Mouse (Mus musculus): Measurements from ENCODE around the gene Tmod2.
A peak's percentile ranks its signal among the peaks of the same experiment; 100 is the strongest.
"Not testable (repeated sequence)": the region's sequence is repeated elsewhere in the genome, so short reads cannot be mapped to it uniquely, and the experiment has no call there.

The Tmod2 gene

DNA sequence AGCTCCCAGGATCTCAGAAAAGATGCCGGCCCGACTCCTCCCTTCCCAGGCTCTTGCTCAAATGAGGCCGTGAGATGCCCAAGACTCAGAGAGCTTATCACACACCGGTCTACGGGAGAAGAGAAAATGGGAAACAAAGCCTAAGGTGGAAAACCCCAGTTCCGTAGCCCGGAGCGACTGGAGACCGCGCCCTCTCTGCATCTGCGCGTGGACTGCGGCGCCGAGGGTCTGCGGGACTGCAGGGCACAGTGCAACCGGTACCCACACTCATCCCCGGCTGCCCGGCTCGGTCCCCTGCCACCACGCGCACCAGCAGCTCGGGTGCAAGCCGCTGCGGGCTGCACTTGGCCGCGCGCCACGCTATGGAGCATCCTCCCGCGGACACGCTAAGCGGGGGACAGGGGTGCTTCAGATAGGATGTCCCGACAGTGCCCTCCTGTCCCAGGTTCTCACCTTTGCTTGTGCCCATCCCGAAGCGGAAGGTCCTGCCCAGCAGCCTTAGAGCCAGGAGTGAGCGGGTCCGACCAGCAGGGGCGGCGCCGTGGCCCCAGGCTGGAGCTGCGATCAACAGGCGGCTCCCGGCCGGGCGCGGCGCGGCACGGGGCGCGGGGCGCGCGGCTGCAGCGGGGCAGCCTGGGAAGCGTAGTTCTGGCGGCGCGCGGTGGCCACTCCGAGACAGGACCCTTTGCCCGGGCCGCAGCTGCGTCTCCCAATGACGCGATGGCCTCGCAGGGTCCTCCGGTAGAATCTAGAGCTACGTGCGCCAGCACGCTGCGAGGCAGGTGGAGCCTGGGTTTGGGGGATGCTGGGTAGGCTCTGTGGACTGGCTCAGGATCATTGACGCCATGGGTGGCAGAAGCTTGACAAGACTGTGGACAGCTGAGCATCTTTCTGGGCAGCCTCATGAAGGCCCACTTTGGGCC is at the start of gene Tmod2:
TSS of gene Tmod2 (minus strand) at position 755 of the 923 bp plus-strand sequence.
- DNase-seq (ENCODE audit: low spot score): peak; percentile 62

GRCm38 (mm10) chr9:75660917-75661316 is 49.8 kb upstream of the Tmod2 start:
- DNase-seq (ENCODE audit: low spot score): no peak

DNA sequence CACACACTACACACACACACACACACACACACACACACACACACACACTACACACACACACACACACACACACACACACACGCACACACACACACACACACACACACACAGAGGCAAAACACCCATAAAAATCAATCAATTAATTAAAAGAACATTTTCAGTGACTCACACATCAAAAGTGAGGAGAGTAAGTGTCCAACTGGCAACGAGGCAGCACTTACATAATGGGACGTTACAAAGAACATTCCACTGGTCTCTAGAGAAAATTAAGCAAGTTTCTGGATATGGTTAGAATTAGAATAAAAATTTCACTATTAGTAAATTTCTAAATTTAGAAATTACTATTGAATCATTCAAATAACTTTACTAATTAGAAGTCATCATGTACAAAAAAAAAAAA is 45.3 kb upstream of the Tmod2 start:
- not testable (repeated sequence) for DNase-seq (ENCODE audit: low spot score)

DNA sequence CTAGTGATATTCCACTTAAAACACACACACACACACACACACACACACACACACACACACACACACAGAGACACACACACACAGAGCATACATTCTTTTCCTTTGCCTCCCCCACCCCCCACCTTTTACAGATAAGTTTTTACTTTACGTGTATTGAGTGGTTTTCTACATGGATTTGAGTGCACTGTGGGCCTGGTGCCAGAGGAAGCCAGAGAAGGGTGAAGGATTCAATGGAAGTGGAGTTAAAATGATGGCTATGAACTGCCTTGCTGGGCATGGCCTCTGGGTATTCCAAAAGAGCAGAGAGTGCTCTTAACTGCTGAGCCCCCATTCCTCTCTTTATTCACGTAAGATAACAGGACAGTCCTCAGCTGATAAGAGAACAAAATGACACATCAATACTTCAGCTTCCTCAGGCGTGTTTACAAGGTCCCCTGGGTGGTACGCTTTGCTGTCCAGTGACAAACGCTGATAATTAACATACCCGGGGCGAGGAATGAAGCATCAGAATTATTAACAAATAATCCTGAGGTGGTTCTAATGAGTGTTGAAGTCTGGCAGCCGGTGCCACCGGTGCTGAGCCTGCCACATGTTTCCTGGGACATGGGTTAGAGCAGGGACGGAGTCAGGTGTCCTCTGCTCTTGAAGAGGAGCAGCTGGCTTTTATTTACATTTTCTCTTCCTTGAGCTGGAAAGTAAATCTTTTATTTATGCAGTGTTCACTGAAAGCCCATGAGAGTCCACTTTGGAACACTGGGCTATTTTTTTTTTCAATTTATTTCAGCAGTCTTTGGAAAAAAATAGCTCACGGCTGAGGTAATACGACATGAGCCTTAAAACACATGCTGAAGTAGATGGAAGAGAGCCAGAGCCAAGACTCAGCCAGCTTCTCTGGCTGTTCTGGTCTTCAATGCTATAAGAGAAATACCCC is 43.1 kb upstream of the Tmod2 start:
- DNase-seq (ENCODE audit: low spot score): no peak

- DNase-seq (ENCODE audit: low spot score): no peak
Observed at GRCm38 (mm10) chr9:75645405-75645804, 34.3 kb upstream of the Tmod2 start.

DNA sequence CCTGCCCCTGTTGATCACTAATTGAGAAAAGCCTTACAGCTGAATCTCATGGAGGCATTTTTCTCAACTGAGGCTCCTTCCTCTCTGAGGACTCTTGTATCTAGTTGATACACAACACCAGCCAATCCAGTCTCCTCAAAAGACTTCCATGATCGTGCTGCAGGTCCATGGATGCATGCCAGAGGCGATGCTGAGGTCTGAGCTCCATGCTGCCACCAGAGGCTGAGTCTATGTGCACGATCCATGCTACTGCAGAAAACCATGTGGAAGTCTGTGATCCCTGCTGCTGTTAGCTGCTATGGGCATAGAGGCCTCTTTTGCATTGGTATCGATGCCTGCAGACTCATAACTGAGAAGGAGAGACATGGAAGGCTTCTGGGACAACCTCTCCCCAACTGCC is 23.1 kb upstream of the Tmod2 start:
- DNase-seq (ENCODE audit: low spot score): no peak

GRCm38 (mm10) chr9:75633603-75634002 is 22.5 kb upstream of the Tmod2 start:
- DNase-seq (ENCODE audit: low spot score): no peak

DNA sequence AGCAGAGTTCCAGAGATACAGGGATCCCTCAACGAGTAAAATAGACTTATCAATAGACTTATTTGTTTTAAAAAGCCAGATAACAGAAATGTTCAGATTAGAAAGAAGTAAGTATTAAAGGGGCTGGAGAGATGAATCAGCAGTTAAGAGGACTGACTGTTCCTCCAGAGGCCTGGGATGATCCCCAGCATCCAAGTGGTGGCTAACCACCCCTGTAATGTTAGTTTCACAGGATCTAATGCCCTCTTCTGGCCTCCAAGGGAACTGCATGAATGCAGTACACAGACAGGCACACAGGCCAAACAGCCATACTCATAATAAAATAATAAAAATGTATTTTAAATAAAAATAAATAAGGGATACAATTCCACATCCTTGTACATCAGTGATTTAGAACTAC is 21.8 kb upstream of the Tmod2 start:
- no peak for DNase-seq (ENCODE audit: low spot score)

DNA sequence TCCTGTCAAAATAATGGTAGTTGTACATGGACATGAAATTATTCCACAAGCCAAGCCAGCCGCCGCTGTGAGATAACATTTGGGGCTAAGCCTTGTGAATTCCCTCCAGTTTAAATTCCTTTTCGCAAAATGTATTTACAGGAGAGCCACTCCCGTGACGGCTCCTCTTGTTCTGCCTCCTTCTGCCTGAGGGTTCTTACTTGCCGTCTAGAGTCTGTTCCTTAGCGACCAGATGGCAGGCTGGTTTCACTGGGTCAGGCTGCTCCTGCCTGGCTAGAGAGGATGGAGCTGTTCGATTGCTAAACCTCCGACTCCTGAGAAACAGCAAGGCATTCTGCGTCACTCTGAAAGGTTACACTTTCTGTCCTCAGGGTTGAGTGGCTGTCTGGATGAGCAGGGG is 21.0 kb upstream of the Tmod2 start:
- no peak for DNase-seq (ENCODE audit: low spot score)

DNA sequence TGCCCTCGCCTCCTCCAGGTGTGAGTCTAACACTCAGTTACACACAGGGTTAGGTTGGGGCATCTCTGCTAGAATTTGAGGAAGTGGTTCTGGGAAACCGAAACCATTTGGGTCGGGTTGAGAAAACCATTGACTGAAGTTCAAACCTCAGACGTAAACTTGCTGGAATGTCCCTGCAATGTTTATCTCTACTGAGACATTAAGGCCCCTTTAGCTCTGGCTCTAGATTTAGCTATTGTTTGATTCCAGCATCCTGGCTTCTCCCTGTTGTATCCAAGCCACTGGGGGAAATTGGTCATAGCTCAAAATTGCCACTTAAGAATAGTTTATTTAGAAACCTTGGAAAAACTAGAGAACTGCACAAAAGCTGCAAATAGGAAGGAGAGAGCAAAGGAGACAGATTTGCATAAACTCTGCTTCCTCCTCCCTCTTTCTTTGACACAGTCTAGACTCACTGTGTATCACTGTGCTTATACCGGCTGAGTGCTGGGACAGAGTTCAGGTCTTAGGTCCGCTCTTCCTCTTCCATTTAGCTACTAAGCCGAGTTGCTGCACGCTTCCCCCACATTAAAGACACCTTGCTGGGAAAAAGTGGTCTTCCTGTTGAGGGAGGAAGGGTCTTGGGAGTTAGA is 19.8 kb upstream of the Tmod2 start:
- DNase-seq (ENCODE audit: low spot score): no peak

GRCm38 (mm10) chr9:75626308-75626604 is 15.1 kb upstream of the Tmod2 start:
- DNase-seq (ENCODE audit: low spot score): no peak

- peak; percentile 88 for DNase-seq (ENCODE audit: low spot score)
Observed at GRCm38 (mm10) chr9:75625556-75626307, 14.6 kb upstream of the Tmod2 start, which contains the start of gene Lysmd2. TSS of gene Lysmd2 (plus strand) at chr9:75625741.

GRCm38 (mm10) chr9:75624983-75625555 is 13.9 kb upstream of the Tmod2 start:
- no peak for DNase-seq (ENCODE audit: low spot score)

GRCm38 (mm10) chr9:75621428-75621827 is 10.3 kb upstream of the Tmod2 start:
- DNase-seq (ENCODE audit: low spot score): no peak

GRCm38 (mm10) chr9:75619761-75620160 is 8.6 kb upstream of the Tmod2 start:
- DNase-seq (ENCODE audit: low spot score): not testable (repeated sequence)

DNA sequence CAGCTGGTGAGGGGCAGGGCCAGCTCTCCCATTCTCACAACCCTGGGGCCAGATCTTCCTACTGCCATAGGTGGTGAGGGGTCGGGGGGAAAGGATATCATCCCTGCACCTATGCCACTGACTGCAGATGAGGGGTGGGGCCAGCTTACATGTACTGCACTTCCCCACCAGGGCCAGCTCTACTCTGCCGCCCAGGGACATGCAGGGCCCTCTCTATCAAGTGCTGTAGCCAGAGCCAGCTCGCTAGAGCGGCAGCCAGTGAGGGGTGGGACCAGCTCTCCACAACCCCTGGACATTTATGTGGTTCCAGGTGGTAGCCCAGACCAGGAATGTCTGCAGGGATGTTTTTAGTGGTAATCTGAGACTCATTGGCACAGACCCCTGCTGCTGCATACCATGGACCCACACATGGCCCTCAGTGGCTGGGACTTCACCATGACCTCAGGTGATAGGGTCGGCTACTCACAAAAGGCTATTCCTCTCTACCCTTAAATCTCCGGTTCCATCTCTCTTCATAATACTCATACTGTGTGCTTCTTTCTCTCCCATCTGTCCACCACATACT is 7.8 kb upstream of the Tmod2 start:
- DNase-seq (ENCODE audit: low spot score): no peak

- no peak for DNase-seq (ENCODE audit: low spot score)
Observed at GRCm38 (mm10) chr9:75616560-75616959, 5.4 kb upstream of the Tmod2 start.

GRCm38 (mm10) chr9:75609965-75610364 is 1.2 kb downstream of the Tmod2 start:
- no peak for DNase-seq (ENCODE audit: low spot score)

GRCm38 (mm10) chr9:75609505-75609904 is 1.6 kb downstream of the Tmod2 start:
- no peak for DNase-seq (ENCODE audit: low spot score)

GRCm38 (mm10) chr9:75607496-75607895 is 3.6 kb downstream of the Tmod2 start:
- no peak for DNase-seq (ENCODE audit: low spot score)

- no peak for DNase-seq (ENCODE audit: low spot score)
Observed at GRCm38 (mm10) chr9:75601510-75601909, 9.6 kb downstream of the Tmod2 start.
